Mouse (Mus musculus): Measurements from ENCODE around the gene Mc1r.
"Not testable (repeated sequence)": the region's sequence is repeated elsewhere in the genome, so short reads cannot be mapped to it uniquely, and the experiment has no call there.

The Mc1r gene

GRCm38 (mm10) chr8:123411781-123412327, 4.9 kb downstream of the Mc1r start:
- peak in 1 of 2 experiments; percentile 44 for DNase-seq

GRCm38 (mm10) chr8:123412560-123413170, 5.8 kb downstream of the Mc1r start:
- DNase-seq: peak; percentile 58 to 72

DNA sequence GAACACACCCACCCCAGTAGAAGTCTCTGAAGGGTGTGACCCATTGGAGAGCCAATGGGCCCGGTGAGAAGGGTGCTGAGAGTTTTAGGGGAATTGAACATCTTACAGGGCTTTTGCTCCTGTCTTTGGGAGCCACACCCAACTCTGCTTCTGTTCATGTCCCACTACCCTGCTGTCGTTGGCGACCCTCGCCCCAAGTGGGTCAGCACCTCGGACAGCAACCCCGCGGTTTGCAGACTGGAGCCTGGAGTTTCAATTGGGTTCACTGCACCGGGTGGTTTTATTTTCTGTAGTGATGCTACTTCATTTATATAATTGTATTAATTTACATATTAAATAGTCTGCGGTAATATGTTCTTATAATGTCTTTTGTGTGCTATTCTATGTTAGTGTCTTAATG, 7.3 kb downstream of the Mc1r start:
- no peak for DNase-seq

DNA sequence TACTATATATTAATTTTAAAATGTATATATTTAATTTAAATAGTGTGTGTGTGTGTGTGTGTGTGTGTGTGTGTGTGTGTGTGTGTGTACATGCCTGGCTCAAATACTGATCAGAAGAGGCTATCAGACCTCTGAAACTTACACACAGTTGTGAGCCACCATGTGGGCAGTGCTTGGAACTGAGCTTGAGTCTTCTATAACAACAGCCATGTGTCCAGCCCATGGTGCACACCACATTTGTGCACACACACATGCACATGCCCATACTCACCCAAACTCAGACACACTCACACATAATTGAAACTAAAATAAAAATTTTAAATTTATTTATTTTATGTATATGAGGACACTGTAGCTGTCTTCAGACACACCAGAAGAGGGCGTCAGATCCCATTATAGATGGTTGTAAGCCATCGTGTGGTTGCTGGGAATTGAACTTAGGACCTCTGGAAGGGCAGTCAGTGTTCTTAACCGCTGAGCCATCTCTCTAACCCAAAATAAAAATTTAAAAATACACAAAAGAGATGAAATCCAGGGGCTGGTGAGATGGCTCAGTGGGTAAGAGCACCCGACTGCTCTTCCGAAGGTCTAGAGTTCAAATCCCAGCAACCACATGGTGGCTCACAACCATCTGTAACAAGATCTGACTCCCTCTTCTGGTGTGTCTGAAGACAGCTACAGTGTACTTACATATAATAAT, 8.2 kb downstream of the Mc1r start:
- not testable (repeated sequence) for DNase-seq

GRCm38 (mm10) chr8:123415967-123416943, 9.3 kb downstream of the Mc1r start:
- peak in 1 of 2 experiments; percentile 39 for DNase-seq

GRCm38 (mm10) chr8:123416944-123417555, 10.1 kb downstream of the Mc1r start:
- DNase-seq: no peak

GRCm38 (mm10) chr8:123419711-123420110, 12.8 kb downstream of the Mc1r start:
- DNase-seq: no peak

DNA sequence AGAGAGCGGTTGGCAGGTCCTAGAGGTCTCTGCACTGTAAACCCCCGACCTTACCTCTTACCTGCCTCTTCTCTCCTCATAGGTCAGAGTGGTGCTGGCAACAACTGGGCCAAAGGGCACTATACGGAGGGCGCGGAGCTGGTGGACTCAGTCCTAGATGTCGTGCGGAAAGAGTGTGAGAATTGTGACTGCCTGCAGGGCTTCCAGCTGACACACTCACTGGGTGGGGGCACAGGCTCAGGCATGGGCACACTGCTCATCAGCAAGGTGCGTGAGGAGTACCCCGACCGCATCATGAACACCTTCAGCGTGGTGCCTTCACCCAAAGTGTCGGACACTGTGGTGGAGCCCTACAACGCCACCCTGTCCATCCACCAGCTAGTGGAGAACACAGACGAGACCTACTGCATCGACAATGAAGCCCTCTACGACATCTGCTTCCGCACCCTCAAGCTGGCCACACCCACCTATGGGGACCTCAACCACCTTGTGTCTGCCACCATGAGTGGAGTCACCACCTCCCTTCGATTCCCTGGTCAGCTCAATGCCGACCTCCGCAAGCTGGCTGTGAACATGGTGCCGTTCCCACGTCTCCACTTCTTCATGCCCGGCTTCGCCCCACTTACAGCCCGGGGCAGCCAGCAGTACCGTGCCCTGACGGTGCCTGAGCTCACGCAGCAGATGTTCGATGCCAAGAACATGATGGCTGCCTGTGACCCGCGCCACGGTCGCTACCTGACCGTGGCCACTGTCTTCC, 13.8 kb downstream of the Mc1r start:
- DNase-seq: no peak

DNA sequence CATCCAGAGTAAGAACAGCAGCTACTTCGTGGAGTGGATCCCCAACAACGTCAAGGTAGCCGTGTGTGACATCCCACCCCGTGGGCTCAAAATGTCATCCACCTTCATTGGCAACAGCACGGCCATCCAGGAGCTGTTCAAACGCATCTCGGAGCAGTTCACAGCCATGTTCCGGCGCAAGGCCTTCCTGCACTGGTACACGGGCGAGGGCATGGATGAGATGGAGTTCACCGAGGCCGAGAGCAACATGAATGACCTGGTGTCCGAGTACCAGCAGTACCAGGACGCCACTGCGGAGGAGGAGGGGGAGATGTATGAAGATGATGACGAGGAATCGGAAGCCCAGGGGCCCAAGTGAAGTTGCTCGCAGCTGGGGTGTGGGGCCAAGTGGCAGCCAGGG, 14.4 kb downstream of the Mc1r start:
- no peak for DNase-seq

- peak; percentile 83 to 85 for DNase-seq
These were observed 15.3 kb downstream of the Mc1r start for GRCm38 (mm10) chr8:123422056-123422780.

DNA sequence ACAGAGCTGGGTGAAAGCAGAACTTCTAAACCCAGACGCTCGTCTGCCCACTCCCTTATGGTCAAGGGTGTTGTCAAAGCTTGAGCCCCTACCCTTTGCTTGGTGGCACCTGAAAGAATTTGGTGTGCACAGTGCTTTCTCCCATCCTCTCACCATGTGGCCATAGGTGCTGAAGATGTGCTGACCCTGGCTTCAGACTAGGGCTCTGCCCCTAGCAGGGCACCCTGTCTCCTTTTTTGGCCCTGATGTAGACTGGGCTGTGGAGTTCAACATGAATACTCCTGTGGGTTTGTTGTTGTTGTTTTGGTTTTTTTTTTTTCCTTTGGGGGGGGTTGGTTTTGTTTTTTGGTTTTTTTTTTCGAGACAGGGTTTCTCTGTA, 15.9 kb downstream of the Mc1r start:
- DNase-seq: no peak

GRCm38 (mm10) chr8:123423441-123423840, 16.5 kb downstream of the Mc1r start, which contains the start of gene Def8:
Def8 (plus strand) TSS chr8:123423527.
- DNase-seq: no peak

GRCm38 (mm10) chr8:123426511-123427509, 19.9 kb downstream of the Mc1r start:
- DNase-seq: no peak

GRCm38 (mm10) chr8:123427639-123428275, 20.9 kb downstream of the Mc1r start:
- DNase-seq: no peak

DNA sequence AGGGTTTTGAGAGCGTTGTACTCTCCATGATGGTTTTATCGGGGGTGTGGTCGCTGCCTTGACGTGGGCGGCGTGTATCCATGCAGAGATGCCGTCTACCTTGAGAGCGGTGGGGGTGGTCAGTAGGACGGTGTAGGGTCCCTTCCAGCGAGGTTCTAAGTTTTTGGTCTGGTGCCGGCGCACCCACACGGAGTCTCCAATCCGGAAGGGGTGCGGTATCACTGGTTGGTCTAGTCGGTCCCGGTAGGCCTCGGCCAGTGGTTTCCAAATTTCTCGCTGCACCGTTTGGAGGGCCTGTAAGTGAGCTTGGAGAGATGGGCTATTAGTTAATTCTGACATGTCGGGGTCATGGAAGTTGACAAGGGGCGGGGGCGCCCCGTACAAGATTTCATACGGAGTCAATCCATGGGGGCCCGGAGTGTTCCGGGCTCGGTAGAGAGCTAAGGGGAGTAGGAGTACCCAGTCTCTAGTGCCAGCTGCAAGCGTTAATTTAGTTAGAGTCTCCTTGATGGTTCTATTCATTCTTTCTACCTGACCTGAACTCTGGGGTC, 21.5 kb downstream of the Mc1r start:
- DNase-seq: no peak

DNA sequence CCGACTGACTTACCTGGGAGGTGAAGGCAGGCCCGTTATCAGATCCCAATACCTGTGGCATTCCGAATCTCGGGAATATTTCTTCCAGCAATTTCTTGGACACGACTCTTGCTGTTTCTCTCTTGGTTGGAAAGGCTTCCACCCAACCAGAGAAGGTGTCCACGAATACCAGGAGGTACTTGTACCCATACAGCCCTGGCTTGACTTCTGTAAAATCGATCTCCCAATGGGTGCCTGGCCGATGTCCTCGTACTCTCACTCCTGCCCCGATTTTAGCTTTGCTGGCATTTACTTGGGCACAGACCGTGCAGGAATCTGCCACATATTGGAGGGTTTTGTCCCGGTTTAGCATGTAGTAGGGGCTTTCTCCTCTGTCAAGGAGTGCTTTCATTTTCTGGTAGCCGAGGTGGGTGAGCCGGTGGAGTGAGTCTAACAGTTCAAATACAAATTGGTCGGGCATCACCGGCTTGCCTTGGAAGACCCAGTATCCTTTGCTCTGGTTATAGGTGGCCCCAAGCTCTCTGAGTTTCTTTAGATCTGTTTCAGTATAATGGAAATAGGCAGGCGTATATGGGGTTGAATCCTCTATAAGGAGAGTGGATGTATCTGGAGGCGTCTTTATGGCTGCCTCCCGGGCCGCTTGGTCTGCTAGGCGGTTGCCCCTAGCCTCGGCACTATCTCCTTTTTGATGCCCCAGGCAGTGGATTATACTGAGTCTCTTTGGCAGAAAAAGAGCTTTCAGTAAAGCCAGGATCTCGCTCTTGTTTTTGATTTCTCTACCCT, 22.2 kb downstream of the Mc1r start:
- DNase-seq: no peak

GRCm38 (mm10) chr8:123429722-123430013, 22.8 kb downstream of the Mc1r start:
- DNase-seq: not testable (repeated sequence)

DNA sequence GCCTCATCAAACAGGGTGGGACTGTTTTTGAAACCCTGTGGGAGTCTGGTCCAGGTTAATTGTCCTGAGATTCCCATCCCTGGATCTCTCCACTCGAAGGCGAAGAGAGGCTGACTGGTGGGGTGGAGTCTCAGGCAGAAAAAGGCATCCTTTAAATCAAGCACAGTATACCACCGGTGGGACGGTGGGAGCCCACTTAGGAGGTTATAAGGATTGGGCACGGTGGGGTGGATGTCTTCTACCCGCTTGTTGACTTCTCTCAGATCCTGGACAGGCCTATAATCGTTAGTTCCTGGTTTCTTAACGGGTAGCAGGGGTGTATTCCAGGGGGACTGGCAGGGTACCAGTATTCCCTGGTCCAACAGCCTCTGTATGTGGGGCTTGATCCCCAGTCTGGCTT, 24.0 kb downstream of the Mc1r start:
- not testable (repeated sequence) for DNase-seq

Data from cerebellum, adult 18-20 months (tissue).